Mouse (Mus musculus) ovary, adult 18-20 months (tissue): ENCODE measurements around the gene Il4.
A peak's percentile ranks its signal among the peaks of the same experiment; 100 is the strongest.

Experiments
- DNase-seq: peaks from one replicate; pipeline ENCODE4 v3.0.0; 2022; ENCODE audit warnings: low spot score, mixed read lengths

Il4 gene

GRCm38 (mm10) chr11:53618619-53619198 lies at the start of gene Il4:
Gene Il4, minus strand, starts transcription at chr11:53618669.
- DNase-seq, result no peak

DNA sequence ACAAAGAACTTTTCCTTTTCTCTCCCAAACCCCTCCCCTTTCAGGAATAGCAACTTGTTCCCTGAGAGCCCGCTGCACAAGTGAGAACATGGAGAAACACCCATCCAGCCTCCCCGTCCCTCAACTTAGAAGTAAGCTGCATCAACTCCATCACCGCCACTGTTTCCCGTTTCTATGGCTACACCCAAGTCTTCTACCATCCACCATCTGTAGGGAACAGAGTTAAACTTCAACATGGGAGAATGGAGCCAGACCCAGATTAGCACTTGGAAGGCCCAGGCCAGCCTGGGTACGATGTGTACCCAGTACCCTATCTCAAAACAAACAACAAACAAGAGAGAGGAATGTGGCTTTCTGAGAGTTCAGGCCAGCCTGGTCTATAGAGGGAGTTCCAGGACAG lies 45.6 kb upstream of the Il4 start:
- DNase-seq, result no peak

- DNase-seq, result no peak
Measured at GRCm38 (mm10) chr11:53662794-53663674, 44.6 kb upstream of the Il4 start.

DNA sequence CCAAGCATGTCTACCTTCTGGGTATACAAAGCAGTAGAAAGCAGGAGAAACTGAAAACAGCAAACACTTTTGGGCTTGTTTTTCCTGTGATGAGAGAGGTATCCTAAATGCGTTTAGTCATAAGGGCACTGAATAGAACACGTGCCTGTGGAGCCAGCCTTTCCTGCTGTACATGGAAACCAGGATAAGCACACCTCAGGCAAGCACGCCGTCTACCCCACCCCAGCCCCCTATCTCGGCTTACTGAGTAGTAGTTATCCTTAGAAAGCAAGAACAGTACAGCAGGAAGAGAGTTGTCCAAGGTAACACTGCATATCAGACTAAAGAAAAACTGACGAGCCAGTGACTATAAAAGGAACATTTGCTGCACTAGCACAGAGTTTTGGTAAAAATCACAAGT lies 39.4 kb upstream of the Il4 start:
- DNase-seq, result no peak

- no peak for DNase-seq
Measured at GRCm38 (mm10) chr11:53657381-53657780, 38.9 kb upstream of the Il4 start.

- DNase-seq, result no peak
Measured at GRCm38 (mm10) chr11:53656558-53657202, 38.2 kb upstream of the Il4 start.

DNA sequence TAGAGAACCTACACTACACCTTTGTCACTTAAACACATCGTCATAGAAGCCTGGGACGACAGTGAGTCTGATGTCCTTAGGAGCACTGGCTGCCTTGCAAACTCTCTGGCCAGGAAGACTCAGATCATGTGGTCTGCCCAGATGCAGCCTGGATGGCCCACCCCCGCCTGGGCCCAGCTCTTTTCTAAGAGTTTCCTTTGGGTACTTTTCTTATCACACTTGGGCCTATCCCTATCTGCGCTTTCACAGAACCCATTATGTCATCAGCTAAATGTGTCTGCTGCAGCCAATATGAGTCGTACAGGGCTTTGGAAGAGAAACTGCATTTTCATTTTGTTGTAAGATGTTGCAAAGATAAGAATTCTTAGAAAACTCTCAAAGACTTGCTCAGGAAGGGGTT lies 36.6 kb upstream of the Il4 start:
- no peak for DNase-seq

GRCm38 (mm10) chr11:53652427-53652826 lies 34.0 kb upstream of the Il4 start:
- no peak for DNase-seq

- DNase-seq, result no peak
Measured at GRCm38 (mm10) chr11:53651441-53651840, 33.0 kb upstream of the Il4 start.

- DNase-seq, result no peak
Measured at GRCm38 (mm10) chr11:53644017-53644416, 25.5 kb upstream of the Il4 start.

DNA sequence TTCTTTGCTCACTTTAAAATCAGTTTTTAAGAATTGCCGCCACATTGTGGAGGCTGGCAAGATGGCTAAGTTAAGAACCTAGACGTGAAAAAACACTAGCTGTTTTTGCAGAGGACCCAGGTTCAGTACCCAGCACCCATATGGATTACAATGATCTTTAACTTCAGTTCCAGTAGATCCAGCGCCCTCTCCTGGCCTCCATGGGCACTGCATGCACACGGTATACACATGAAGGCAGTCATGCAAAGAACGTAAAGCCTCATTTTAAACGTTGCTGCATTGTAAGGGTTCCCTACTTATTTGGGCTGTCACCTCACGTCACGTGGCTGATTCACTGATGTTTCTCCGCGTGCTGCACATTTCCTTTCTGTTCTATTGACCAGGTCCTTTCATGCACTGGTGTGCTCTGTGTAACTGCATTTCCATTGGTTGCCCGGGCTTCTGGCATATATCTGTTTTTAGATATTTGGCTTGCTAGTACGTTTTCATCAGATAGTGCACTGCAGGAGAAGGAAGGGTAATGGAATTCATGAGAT lies 24.3 kb upstream of the Il4 start:
- no peak for DNase-seq

DNA sequence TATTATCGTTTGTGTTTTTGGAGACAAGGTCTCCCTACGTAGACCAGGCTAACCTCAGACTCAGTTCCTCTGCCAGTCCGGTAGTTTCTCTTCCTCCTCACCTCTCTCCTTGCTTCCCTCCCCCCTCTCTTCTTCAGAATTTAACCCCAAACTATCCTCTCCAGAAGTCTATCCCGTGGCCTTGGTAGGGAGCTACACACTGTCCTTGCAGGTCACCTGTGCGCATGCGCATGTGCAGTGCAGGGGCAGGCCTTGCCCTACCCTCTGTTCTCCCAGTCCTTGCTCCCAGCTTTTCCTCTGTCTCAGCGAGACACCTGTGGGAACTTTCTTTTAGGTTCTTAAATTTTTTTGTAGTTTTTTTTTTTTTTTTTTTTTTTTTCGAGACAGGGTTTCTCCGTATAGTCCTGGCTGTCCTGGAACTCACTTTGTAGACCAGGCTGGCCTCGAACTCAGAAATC lies 19.4 kb upstream of the Il4 start:
- DNase-seq, result no peak

DNA sequence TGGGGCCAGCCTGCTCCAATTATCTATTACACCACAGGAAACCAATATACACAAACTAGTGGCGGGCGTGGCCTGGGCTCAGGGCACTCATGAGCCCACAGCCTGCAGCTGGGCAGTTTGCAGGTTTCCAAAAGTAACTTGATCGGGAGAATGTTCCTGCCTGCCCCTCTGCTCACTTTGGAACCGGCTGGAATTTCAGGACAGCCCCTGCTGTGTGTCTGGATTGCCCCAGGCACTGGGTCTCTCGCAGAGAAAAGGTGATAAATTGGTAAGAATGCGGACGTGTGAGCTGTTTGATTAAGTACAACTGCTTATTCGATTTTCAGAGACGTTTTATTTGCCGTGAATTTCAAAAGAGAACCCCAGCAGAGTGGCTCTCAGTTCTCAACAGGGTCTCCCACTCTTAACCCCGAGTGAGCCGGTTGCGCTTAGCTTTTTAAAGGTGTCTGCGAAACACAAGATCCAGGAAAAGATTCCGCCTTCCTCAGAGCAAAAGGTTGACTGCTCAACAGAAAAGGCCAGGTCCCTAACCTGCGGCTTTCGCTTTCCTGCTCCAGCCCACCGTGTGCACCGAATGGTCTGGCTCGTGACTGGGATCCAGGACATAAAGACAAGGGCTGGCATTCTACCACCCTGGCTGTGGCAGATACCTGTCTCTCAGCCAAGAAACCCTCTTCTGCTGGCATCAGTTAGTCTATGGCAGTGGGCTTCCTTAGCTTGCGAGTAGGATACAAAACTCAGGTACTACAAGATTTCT lies 18.8 kb upstream of the Il4 start:
- no peak for DNase-seq

- DNase-seq, result no peak
Measured at GRCm38 (mm10) chr11:53636183-53636646, 17.7 kb upstream of the Il4 start.

DNA sequence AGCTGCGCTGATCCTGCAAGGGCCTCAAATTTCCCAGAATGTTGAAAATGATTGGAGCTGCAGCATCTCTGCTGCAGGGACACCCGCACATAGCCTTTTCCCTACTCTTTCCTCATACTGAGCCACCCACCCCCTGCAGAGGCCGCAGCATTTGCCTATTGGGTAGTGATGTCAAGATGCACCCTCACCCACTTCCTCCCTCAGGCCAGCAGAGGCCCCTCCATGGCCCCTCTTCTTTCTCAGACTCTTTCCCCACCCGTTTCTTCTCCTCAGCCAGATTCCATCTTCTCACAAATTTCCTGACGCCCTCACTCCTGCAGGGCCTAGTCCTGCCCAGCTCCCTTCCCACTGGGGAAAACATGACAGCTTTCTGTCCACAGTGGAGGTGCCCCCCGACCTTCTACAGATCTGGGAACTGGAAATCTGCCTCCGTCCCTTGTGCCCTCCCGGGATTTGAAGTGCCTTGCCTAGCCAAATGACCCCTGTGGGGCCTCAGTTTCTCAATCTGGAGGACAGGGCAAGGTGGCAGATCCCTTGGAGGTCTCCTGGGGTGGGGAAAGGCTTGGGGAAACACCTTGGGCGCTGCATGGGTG lies 17.2 kb upstream of the Il4 start:
- DNase-seq, result no peak

GRCm38 (mm10) chr11:53634556-53634955 lies 16.1 kb upstream of the Il4 start, which contains the start of gene Il13:
Gene Il13, minus strand, starts transcription at chr11:53634702.
- DNase-seq, result no peak

DNA sequence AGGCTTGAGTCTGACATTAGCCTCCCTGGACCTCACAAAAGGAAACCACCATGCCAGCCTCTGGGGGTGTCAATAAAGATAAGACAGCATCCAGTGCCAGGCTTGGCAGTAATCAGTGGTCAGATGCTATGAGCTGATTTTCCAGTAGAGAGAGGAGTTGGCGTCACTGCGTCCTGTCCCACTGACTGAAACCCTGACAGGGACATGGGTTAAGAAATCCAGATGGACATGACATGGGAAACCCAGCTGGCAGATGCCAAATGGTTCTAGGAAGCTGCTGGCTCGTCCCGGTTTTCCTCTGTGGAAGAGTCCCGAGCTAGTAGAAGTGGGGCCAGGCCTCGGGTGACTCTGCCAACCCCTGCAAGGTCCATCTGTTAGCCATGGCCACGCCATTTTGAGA lies 15.2 kb upstream of the Il4 start:
- no peak for DNase-seq

DNA sequence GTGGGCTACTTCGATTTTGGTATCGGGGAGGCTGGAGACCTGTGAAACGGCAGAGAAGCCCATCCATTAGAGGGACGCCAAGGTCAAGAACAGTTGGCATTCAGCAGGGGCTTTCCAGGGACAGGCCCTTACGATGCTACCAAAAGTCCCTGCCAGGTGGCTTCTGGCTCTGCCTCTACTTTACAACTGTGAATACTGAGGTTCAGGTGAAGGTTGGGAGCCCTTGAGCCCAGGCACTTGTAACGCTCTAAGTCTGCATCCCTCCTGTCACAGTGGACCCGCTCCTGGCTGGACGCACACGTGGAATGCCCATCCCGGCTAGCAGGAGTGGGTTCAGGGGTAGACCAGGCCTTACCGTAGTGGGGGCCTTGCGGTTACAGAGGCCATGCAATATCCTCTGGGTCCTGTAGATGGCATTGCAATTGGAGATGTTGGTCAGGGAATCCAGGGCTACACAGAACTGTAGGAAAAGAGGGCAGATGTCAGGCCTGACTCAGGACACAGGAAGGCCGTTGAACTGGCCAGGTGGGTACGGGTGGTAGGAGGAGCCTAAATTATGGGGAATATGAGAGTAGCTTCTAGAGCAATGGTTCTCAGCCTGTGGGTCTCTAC lies 13.8 kb upstream of the Il4 start:
- no peak for DNase-seq

DNA sequence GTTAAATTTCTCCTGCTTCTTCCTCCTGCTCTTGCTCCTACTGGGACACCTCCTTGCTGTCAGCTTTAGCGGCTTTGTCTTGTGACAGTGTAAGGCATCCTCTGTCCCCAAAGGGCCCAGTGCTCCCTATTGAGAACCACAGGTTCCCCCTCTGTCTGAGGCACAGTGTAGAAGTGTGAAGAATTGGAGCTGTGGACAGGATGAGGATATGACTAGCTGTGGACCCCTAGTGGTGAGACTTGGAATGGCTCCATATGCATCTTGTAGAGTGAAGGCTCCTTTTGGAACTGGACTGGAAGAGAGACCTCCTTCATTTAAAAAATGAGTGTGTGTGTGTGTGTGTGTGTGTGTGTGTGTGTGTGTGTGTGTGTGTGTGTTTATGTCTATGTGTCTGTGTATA lies 9.4 kb upstream of the Il4 start:
- peak; percentile 24 for DNase-seq

GRCm38 (mm10) chr11:53626802-53627373 lies 8.4 kb upstream of the Il4 start:
- DNase-seq, result no peak

- no peak for DNase-seq
Measured at GRCm38 (mm10) chr11:53624124-53624523, 5.7 kb upstream of the Il4 start.
